Mouse (Mus musculus) MEL (cell line): ENCODE results near the gene Mstn. TPM values are rescaled to one million over a fixed set of nuclear protein-coding genes. Genes with fewer than 3 reads are reported as not detected.

ENCODE experiments used
- DNase-seq: peaks from one replicate; pipeline ENCODE4 v3.0.0; 2011; ENCODE audit warnings: low read depth, low spot score
- H3K27ac ChIP-seq: 2 replicates; pipeline ENCODE4 v1.5.1; 2012; ENCODE audit warnings: low read depth, mild to moderate bottlenecking, control low read depth, low read length, moderate library complexity; ENCODE audit not compliant: control insufficient read depth
- H3K27me3 ChIP-seq, 2 experiments: fragments of 150-350 bp in 1 of 2; sonication (generic) in 1 of 2; 2 replicates each; pipeline ENCODE4 v1.6.1; 2012; ENCODE audit warnings: low read length in 2 of 2, mild to moderate bottlenecking in 2 of 2, improper control_type of control experiment in 1 of 2, moderate library complexity in 1 of 2; ENCODE audit not compliant: insufficient read depth in 2 of 2, control insufficient read depth in 1 of 2
- H3K36me3 ChIP-seq, 2 experiments: 2 replicates each; pipeline ENCODE4 v1.6.1; 2012 to 2014; ENCODE audit warnings: low read length in 2 of 2, improper control_type of control experiment in 1 of 2, inconsistent platforms in 1 of 2, mild to moderate bottlenecking in 1 of 2; ENCODE audit not compliant: insufficient read depth in 2 of 2, control insufficient read depth in 1 of 2
- H3K4me1 ChIP-seq, 2 experiments: fragments of 150-350 bp in 1 of 2; sonication (generic) in 1 of 2; 2 replicates each; pipeline ENCODE4 v1.6.1; 2012; ENCODE audit warnings: low read length in 2 of 2, improper control_type of control experiment in 1 of 2, mild to moderate bottlenecking in 1 of 2; ENCODE audit not compliant: insufficient read depth in 2 of 2, control insufficient read depth in 1 of 2
- H3K4me3 ChIP-seq, 2 experiments: fragments of 150-350 bp in 1 of 2; sonication (generic) in 1 of 2; 2 replicates each; pipeline ENCODE4 v1.5.1; 2012; ENCODE audit warnings: low read depth in 2 of 2, low read length in 2 of 2, mild to moderate bottlenecking in 2 of 2, moderate library complexity in 2 of 2, control low read depth in 1 of 2, improper control_type of control experiment in 1 of 2; ENCODE audit not compliant: control insufficient read depth in 1 of 2, insufficient read depth in 1 of 2
- H3K79me2 ChIP-seq: 2 replicates; pipeline ENCODE4 v1.6.1; 2012; ENCODE audit warnings: mild to moderate bottlenecking, low read length, moderate library complexity; ENCODE audit not compliant: control insufficient read depth, poor library complexity, insufficient read depth
- H3K9ac ChIP-seq: 2 replicates; pipeline ENCODE4 v1.6.1; 2012; ENCODE audit warnings: low read depth, mild to moderate bottlenecking, control low read depth, low read length, moderate library complexity; ENCODE audit not compliant: control insufficient read depth, poor library complexity, severe bottlenecking
- H3K9me3 ChIP-seq: fragments of 150-350 bp; sonication (generic); replicated peaks from 2 replicates; pipeline ENCODE4 v1.6.1; 2012; ENCODE audit warnings: mild to moderate bottlenecking, low read length, improper control_type of control experiment, moderate library complexity; ENCODE audit not compliant: insufficient read depth
- ELF1 ChIP-seq: IDR thresholded peaks from 2 replicates; pipeline ENCODE4 v1.6.1; 2014; ENCODE audit warnings: low read depth, mild to moderate bottlenecking, inconsistent platforms, low read length, improper control_type of control experiment, moderate library complexity
- GABPA ChIP-seq: IDR thresholded peaks from 2 replicates; pipeline ENCODE4 v1.6.1; 2012; ENCODE audit warnings: low read depth, mild to moderate bottlenecking, inconsistent platforms, low read length, improper control_type of control experiment, moderate library complexity
- GATA1 ChIP-seq: IDR thresholded peaks from 2 replicates; pipeline ENCODE4 v1.6.1; 2011; ENCODE audit warnings: low read depth, low read length, improper control_type of control experiment
- HCFC1 ChIP-seq: IDR thresholded peaks from 2 replicates; pipeline ENCODE4 v1.6.1; 2012; ENCODE audit warnings: low read depth, mild to moderate bottlenecking, inconsistent platforms, low read length, improper control_type of control experiment, moderate library complexity
- JUND ChIP-seq: IDR thresholded peaks from 2 replicates; pipeline ENCODE4 v1.6.1; 2011; ENCODE audit warnings: low read depth, mild to moderate bottlenecking, improper control_type of control experiment, low read length
- MAFK ChIP-seq: IDR thresholded peaks from 2 replicates; pipeline ENCODE4 v1.6.1; 2011; ENCODE audit warnings: low read depth, mild to moderate bottlenecking, low read length, improper control_type of control experiment, borderline replicate concordance
- MAZ ChIP-seq: IDR thresholded peaks from 2 replicates; pipeline ENCODE4 v1.6.1; 2012; ENCODE audit warnings: low read depth, mild to moderate bottlenecking, inconsistent platforms, low read length, improper control_type of control experiment
- MEF2A ChIP-seq: IDR thresholded peaks from 2 replicates; pipeline ENCODE4 v1.6.1; 2014; ENCODE audit warnings: low read depth, mild to moderate bottlenecking, inconsistent platforms, low read length, improper control_type of control experiment; ENCODE audit not compliant: poor library complexity, insufficient replicate concordance, severe bottlenecking; ENCODE audit errors: extremely low read depth
- MXI1 ChIP-seq: IDR thresholded peaks from 2 replicates; pipeline ENCODE4 v1.6.1; 2011; ENCODE audit warnings: mild to moderate bottlenecking, low read depth, low read length, improper control_type of control experiment
- POLR2AphosphoS2 ChIP-seq: IDR thresholded peaks from 2 replicates; pipeline ENCODE4 v1.6.1; 2011; ENCODE audit warnings: low read length, improper control_type of control experiment
- RAD21 ChIP-seq: IDR thresholded peaks from 2 replicates; pipeline ENCODE4 v1.6.1; 2011; ENCODE audit warnings: mild to moderate bottlenecking, low read depth, low read length, improper control_type of control experiment
- TAL1 ChIP-seq: IDR thresholded peaks from 2 replicates; pipeline ENCODE4 v1.6.1; 2012; ENCODE audit warnings: mild to moderate bottlenecking, inconsistent platforms, low read length, moderate library complexity, mixed read lengths
- TCF12 ChIP-seq: IDR thresholded peaks from 2 replicates; pipeline ENCODE4 v1.6.1; 2014; ENCODE audit warnings: low read depth, mild to moderate bottlenecking, inconsistent platforms, low read length, improper control_type of control experiment, moderate library complexity
- ZC3H11A ChIP-seq: IDR thresholded peaks from 2 replicates; pipeline ENCODE4 v1.6.1; 2012; ENCODE audit warnings: low read depth, mild to moderate bottlenecking, inconsistent platforms, low read length, improper control_type of control experiment
- ZMIZ1 ChIP-seq: IDR thresholded peaks from 2 replicates; pipeline ENCODE4 v1.6.1; 2012; ENCODE audit warnings: low read depth, mild to moderate bottlenecking, inconsistent platforms, low read length, improper control_type of control experiment, moderate library complexity
- polyA plus RNA-seq, 2 experiments: library from polyadenylated mRNA; stranded (reverse) in 1 of 2; unstranded in 1 of 2; fragments of >175 nt in 1 of 2; fragments of >200 nt in 1 of 2; gene quantifications; 2 replicates each; pipeline versions ENCODE4 v1.2.1 to v1.2.4; 2012; ENCODE audit warnings: low replicate concordance in 2 of 2, low read depth in 1 of 2; ENCODE audit not compliant: insufficient read length in 2 of 2, insufficient read depth in 1 of 2, missing spikeins in 1 of 2
- total RNA-seq: library from RNA; depleted of rRNA; stranded (reverse); fragments of 300-350 nt; gene quantifications from 2 replicates; pipeline ENCODE4 v1.2.3, GENCODE M21; 2012

Mstn gene
- total and polyA plus RNA-seq, 3 experiments = not detected

- peaks cover 0 to 3% of the 10 kb centered on the region in 2 experiments; a peak in 3 of 4 replicates for H3K27me3 ChIP-seq
- no peak overlapping the region for H3K27ac ChIP-seq
- DNase-seq = no peak
- H3K79me2 ChIP-seq = no peaks in the 10 kb centered on the region
- no peaks in the 10 kb centered on the region for H3K9me3 ChIP-seq
- no peaks in the 10 kb centered on the region for H3K36me3 ChIP-seq
- H3K4me3 ChIP-seq = no peak overlapping the region
- no peaks in the 10 kb centered on the region for H3K4me1 ChIP-seq
- no peak overlapping the region for H3K9ac ChIP-seq
- no peak for TF ChIP-seq JUND
- TF ChIP-seq POLR2AphosphoS2 = no peak
- no peak for TF ChIP-seq MAZ
- no peak for TF ChIP-seq MAFK
- no peak for TF ChIP-seq MXI1
- no peak for TF ChIP-seq GABPA
- no peak for TF ChIP-seq GATA1
- TF ChIP-seq TCF12 = no peak
- no peak for TF ChIP-seq ZMIZ1
- TF ChIP-seq TAL1 = no peak
- TF ChIP-seq ELF1 = no peak
Observed at GRCm38 (mm10) chr1:53059106-53059505, 2.3 kb upstream of the Mstn start.

GRCm38 (mm10) chr1:53060499-53060898, 941 bp upstream of the Mstn start:
- Histone ChIP-seq H3K9ac (no peak overlapping the region), H3K9me3 (no peaks in the 10 kb centered on the region), H3K4me3 (no peak overlapping the region), H3K36me3 (no peaks in the 10 kb centered on the region), H3K4me1 (no peaks in the 10 kb centered on the region), H3K27me3 (peaks cover 0 to 4% of the 10 kb centered on the region in 2 experiments), H3K27ac (no peak overlapping the region), H3K79me2 (no peaks in the 10 kb centered on the region)
- DNase-seq = no peak
- TF ChIP-seq MEF2A = no peak
- TF ChIP-seq MXI1 = no peak
- TF ChIP-seq ZC3H11A = no peak
- no peak for TF ChIP-seq RAD21
- TF ChIP-seq HCFC1 = no peak
